Mouse (Mus musculus) heart, embryonic 13.5 days (tissue): ENCODE measurements around the gene Thap4. TPM values are rescaled to one million over a fixed set of nuclear protein-coding genes. Genes with fewer than 3 reads are reported as not detected.
"Not testable (repeated sequence)": the region's sequence is repeated elsewhere in the genome, so short reads cannot be mapped to it uniquely, and the experiment has no call there.

Experiments used
- ATAC-seq: fragments of 200-750 bp; cut with Nextera tagmentation; 2 replicates; pipeline ENCODE4 v1.8.0; 2017; ENCODE audit warnings: moderate TSS enrichment; ENCODE audit not compliant: insufficient number of reproducible peaks, low FRiP score, low TSS enrichment; ENCODE audit errors: extremely low read depth
- H3K27ac ChIP-seq: fragments of 300-500 bp; sonication (generic); replicated peaks from 2 replicates; pipeline ENCODE4 v1.5.1; 2015; ENCODE audit warnings: moderate library complexity, mild to moderate bottlenecking, inconsistent platforms
- H3K27me3 ChIP-seq: fragments of 300-500 bp; sonication (generic); replicated peaks from 2 replicates; pipeline ENCODE4 v1.6.1; 2015; ENCODE audit warnings: mild to moderate bottlenecking, inconsistent platforms
- H3K36me3 ChIP-seq: fragments of 300-500 bp; sonication (generic); 2 replicates; pipeline ENCODE4 v1.6.1; 2015; ENCODE audit warnings: mild to moderate bottlenecking, inconsistent platforms
- H3K4me1 ChIP-seq: fragments of 300-500 bp; sonication (generic); 2 replicates; pipeline ENCODE4 v1.6.1; 2015; ENCODE audit warnings: inconsistent platforms
- H3K4me2 ChIP-seq: fragments of 300-500 bp; sonication (generic); 2 replicates; pipeline ENCODE4 v1.6.1; 2015; ENCODE audit warnings: inconsistent platforms, mild to moderate bottlenecking, moderate library complexity
- H3K4me3 ChIP-seq: fragments of 300-500 bp; sonication (generic); 2 replicates; pipeline ENCODE4 v1.5.1; 2015; ENCODE audit warnings: moderate library complexity, mild to moderate bottlenecking, inconsistent platforms
- H3K9ac ChIP-seq: fragments of 300-500 bp; sonication (generic); 2 replicates; pipeline ENCODE4 v1.6.1; 2015; ENCODE audit warnings: inconsistent platforms, mild to moderate bottlenecking, moderate library complexity
- H3K9me3 ChIP-seq: fragments of 300-500 bp; sonication (generic); 2 replicates; pipeline ENCODE4 v1.6.1; 2016; ENCODE audit warnings: inconsistent platforms
- WGBS: fragments of 180-500 bp; shearing (Covaris S2); methylation state at CpG from one replicate; pipeline ENCODE4 v1.1.7; 2015; ENCODE audit warnings: mixed read lengths; 5-methylcytosine and 5-hydroxymethylcytosine counted together
- polyA plus RNA-seq: library from polyadenylated mRNA; unstranded; fragments of >200 nt; fragmentation: Nextera tagmentation; extraction: Ambion mirVana; gene quantifications from 2 replicates; pipeline ENCODE4 v1.2.1, GENCODE M21; 2015

Thap4 gene
- polyA plus RNA-seq, 1 experiment from 2014 or later, result 50.8 TPM

GRCm38 (mm10) chr1:93767600-93767999, 12.9 kb upstream of the Thap4 start:
- 92% methylated on average over 6 of the region's 6 CpGs for WGBS
- Histone ChIP-seq H3K36me3 (peaks cover 36% of the 10 kb centered on the region), H3K27me3 (no peaks in the 10 kb centered on the region), H3K4me1 (no peaks in the 10 kb centered on the region), H3K9ac (no peak overlapping the region), H3K4me3 (no peak overlapping the region), H3K4me2 (no peak overlapping the region), H3K9me3 (no peaks in the 10 kb centered on the region), H3K27ac (no peak overlapping the region)
- ATAC-seq, result no peak

- WGBS, result 88% methylated on average over 9 of the region's 9 CpGs
- Histone ChIP-seq H3K4me3 (no peak overlapping the region), H3K9me3 (no peaks in the 10 kb centered on the region), H3K9ac (no peak overlapping the region), H3K4me1 (no peaks in the 10 kb centered on the region), H3K27ac (no peak overlapping the region), H3K4me2 (no peak overlapping the region), H3K27me3 (no peaks in the 10 kb centered on the region), H3K36me3 (peaks cover 30% of the 10 kb centered on the region)
- no peak for ATAC-seq
These were observed 10.4 kb upstream of the Thap4 start for GRCm38 (mm10) chr1:93764871-93765591.

DNA sequence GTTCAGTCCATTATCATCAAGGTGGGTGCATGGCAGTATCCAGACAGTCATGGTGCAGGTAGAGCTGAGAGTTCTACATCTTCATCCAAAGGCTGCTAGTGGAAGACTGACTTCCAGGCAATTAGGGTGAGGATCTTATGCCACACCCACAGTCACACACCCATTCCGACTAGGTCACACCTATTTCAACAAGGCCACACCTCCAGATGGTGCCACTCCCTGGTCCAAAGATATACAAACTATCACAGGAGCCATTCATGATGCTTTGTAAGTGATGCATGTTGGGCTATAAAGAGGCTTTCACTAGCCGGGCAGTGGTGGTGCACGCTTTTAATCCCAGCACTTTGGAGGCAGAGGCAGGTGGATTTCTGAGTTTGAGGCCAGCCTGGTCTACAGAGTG, 8.9 kb upstream of the Thap4 start:
- not testable (repeated sequence) for H3K9me3 ChIP-seq, ATAC-seq, H3K4me2 ChIP-seq, H3K4me1 ChIP-seq, H3K9ac ChIP-seq, H3K27me3 ChIP-seq, H3K4me3 ChIP-seq, H3K27ac ChIP-seq
- 83% methylated on average over 3 of the region's 3 CpGs for WGBS
- H3K36me3 ChIP-seq, result peaks cover 15% of the 10 kb centered on the region

DNA sequence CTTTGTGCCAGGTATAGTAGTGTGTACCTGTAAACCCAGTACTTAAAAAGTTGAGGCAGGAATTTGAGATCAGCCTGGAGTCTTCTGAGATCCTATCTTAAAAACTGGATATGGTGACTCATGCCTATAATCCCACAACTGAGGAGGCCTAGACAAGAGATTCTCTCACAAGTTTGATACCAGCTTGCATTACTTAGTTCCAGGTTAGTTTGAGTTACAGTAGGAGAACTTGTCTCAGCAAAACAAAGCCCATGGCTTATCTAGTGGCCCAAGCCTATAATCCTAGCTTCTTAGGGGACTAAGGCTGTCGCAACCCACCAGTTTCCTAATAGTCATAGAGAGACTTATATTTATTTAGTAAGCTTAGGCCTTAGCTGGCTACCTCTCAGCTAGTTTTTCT, 5.4 kb upstream of the Thap4 start:
- 94% methylated on average over 1 of the region's 1 CpGs for WGBS
- H3K9me3 ChIP-seq, result no peaks in the 10 kb centered on the region
- H3K9ac ChIP-seq, result no peak overlapping the region
- no peak overlapping the region for H3K4me3 ChIP-seq
- no peak for ATAC-seq
- peaks cover 10% of the 10 kb centered on the region for H3K36me3 ChIP-seq
- no peak overlapping the region for H3K27ac ChIP-seq
- H3K27me3 ChIP-seq, result no peaks in the 10 kb centered on the region
- no peak overlapping the region for H3K4me2 ChIP-seq
- H3K4me1 ChIP-seq, result peaks cover 25% of the 10 kb centered on the region

DNA sequence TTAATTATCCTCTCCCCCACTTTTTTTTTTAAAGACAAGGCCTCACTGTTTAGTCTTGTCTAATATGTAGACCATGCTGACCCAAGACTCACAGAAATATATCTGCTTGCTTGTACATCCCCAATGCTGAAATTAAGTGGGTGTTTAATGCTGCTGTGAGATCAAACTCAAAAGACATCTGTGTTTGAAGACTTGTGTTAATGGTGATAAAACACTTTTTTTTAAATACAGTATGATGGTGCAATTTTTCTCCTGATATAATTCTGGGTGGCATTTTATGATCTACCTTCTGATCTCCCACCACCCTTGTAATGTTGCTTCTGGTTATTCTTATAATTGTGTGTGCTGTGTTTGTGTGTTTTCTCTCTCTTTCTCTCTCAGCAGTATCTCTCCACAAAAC, 1.5 kb upstream of the Thap4 start:
- Histone ChIP-seq H3K9ac (peak overlapping the region; percentile 97; the same call in 1 of the 2 replicates), H3K27ac (no peak overlapping the region), H3K4me3 (no peak overlapping the region), H3K36me3 (peaks cover 4% of the 10 kb centered on the region), H3K4me1 (peaks cover 35% of the 10 kb centered on the region), H3K4me2 (peak overlapping the region; percentile 81), H3K27me3 (no peaks in the 10 kb centered on the region), H3K9me3 (no peaks in the 10 kb centered on the region)
- ATAC-seq, result no peak

DNA sequence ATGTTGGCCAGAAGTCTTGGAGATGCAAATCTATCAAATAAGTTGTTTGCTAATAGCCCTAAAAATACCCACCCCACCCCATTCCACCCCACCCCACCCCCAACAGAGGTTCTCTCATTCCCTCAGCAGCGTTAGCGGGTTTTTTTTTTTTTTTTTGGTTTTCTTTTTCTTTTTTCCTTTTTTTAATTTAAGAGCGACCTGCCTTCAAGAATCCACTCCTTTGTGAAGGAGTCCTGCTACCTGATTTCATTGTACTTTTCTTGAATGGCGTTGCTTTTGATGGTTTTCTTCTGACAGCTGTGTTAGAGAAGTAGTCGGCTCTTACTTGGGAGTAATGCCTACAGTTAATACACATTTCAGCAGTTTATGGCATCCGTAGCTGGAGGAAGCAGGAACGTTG, 954 bp upstream of the Thap4 start:
- no peak for ATAC-seq
- Histone ChIP-seq H3K4me3 (peak overlapping the region; percentile 91), H3K9ac (peak overlapping the region; percentile 97), H3K4me2 (peak overlapping the region; percentile 81), H3K9me3 (no peaks in the 10 kb centered on the region), H3K36me3 (peaks cover 1% of the 10 kb centered on the region), H3K27me3 (no peaks in the 10 kb centered on the region), H3K4me1 (peaks cover 35% of the 10 kb centered on the region), H3K27ac (no peak overlapping the region)
- WGBS, result 27% methylated on average over 7 of the region's 7 CpGs

GRCm38 (mm10) chr1:93755291-93755610, 587 bp upstream of the Thap4 start:
- Histone ChIP-seq H3K4me3 (peak overlapping the region; percentile 91), H3K27me3 (no peaks in the 10 kb centered on the region), H3K4me2 (peak overlapping the region; percentile 81), H3K4me1 (peaks cover 35% of the 10 kb centered on the region), H3K36me3 (peaks cover 4% of the 10 kb centered on the region), H3K27ac (peak overlapping the region; percentile 90), H3K9me3 (no peaks in the 10 kb centered on the region), H3K9ac (peak overlapping the region; percentile 97)
- under 1% methylated on average over 13 of the region's 13 CpGs for WGBS
- no peak for ATAC-seq

DNA sequence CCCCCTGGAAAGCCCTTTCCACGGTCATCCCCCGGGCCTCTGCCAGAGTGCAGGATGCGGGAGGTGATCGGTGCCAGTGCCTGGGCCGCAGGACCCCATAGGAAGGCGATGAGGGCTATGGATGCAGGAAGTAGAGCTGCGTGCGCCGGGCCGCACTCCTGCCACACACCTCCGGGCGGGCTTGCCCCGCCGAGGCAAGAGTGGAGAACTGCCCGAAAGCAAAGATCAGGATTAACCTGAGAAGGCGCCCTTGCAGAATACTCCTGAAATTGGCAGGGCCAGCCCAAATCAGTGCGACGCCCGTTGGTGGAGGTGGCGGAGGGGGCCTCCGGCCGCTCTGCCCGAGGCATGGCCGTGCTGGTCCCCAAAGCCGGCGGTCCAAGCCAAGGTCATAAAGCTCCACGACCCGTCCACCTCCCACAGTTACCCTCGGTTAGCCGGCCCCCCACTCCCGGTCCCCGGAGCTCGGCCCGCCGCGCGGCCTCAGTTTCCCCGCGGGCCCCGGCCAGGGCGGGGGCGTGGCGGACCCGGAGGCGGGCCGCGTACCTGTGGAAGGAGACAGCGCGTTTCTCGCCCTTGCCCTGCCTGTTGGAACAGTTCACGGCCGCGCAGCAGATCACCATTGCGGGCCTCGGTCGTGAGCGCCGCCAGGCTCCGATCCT, 622 bp downstream of the Thap4 start:
- H3K27ac ChIP-seq, result peak overlapping the region; percentile 90
- no peak for ATAC-seq
- H3K9ac ChIP-seq, result peak overlapping the region; percentile 97
- H3K4me1 ChIP-seq, result peaks cover 35% of the 10 kb centered on the region
- H3K36me3 ChIP-seq, result peaks cover 17% of the 10 kb centered on the region
- H3K27me3 ChIP-seq, result no peaks in the 10 kb centered on the region
- WGBS, result under 1% methylated on average over 59 of the region's 59 CpGs
- peak overlapping the region; percentile 81 for H3K4me2 ChIP-seq
- H3K9me3 ChIP-seq, result no peaks in the 10 kb centered on the region
- H3K4me3 ChIP-seq, result peak overlapping the region; percentile 91

- ATAC-seq, result no peak
- 81% methylated on average over 6 of the region's 6 CpGs for WGBS
- Histone ChIP-seq H3K27me3 (no peaks in the 10 kb centered on the region), H3K9me3 (no peaks in the 10 kb centered on the region), H3K9ac (no peak within 1 kb of the TSS), H3K4me2 (no peak within 1 kb of the TSS), H3K4me1 (peaks cover 25% of the 10 kb centered on the region), H3K36me3 (peaks cover 33% of the 10 kb centered on the region), H3K4me3 (no peak within 1 kb of the TSS), H3K27ac (no peak within 1 kb of the TSS)
These were observed 3.4 kb downstream of the Thap4 start, which contains the start of gene Atg4b for GRCm38 (mm10) chr1:93751290-93751689. Gene Atg4b, plus strand, starts transcription at chr1:93751500.

- no peak overlapping the region for H3K4me2 ChIP-seq
- 97% methylated on average over 1 of the region's 1 CpGs for WGBS
- peaks cover 44% of the 10 kb centered on the region for H3K36me3 ChIP-seq
- no peak overlapping the region for H3K27ac ChIP-seq
- H3K4me3 ChIP-seq, result no peak overlapping the region
- no peaks in the 10 kb centered on the region for H3K27me3 ChIP-seq
- H3K9me3 ChIP-seq, result no peaks in the 10 kb centered on the region
- peaks cover 22% of the 10 kb centered on the region for H3K4me1 ChIP-seq
- ATAC-seq, result no peak
- H3K9ac ChIP-seq, result no peak overlapping the region
These were observed 6.1 kb downstream of the Thap4 start for GRCm38 (mm10) chr1:93748539-93748938.

DNA sequence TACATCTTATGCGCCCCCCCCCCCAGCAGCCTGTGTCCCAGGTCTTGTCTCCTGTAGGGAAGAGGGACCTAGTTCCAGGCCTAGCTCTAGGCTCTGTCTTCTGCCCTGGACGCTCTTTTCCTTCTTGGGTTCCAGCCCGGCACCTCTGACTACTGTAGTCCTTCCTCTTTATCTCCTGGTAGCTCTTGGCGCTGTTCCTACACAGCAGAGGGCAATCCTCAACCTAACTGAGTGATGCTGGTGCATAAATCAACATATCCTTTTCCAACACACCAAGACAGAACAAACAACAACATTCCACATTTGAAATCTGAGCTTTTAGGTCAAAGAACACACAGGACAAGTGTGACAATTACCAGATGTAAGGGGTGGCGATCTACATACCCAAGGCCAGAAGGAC, 8.5 kb downstream of the Thap4 start:
- 0 out of 2 replicates have a peak overlapping the region, but pooled peaks have one; percentile 8 for H3K27ac ChIP-seq
- H3K27me3 ChIP-seq, result no peaks in the 10 kb centered on the region
- 67% methylated on average over 5 of the region's 5 CpGs for WGBS
- no peak for ATAC-seq
- no peak overlapping the region for H3K4me3 ChIP-seq
- peaks cover 30% of the 10 kb centered on the region for H3K4me1 ChIP-seq
- H3K9me3 ChIP-seq, result no peaks in the 10 kb centered on the region
- H3K9ac ChIP-seq, result 0 out of 2 replicates have a peak overlapping the region, but pooled peaks have one; percentile 4
- H3K36me3 ChIP-seq, result peaks cover 49% of the 10 kb centered on the region
- no peak overlapping the region for H3K4me2 ChIP-seq

GRCm38 (mm10) chr1:93742910-93743309, 11.8 kb downstream of the Thap4 start:
- no peaks in the 10 kb centered on the region for H3K9me3 ChIP-seq
- peaks cover 21% of the 10 kb centered on the region; the same call in 1 of the 2 replicates for H3K36me3 ChIP-seq
- no peak for ATAC-seq
- no peak overlapping the region for H3K4me2 ChIP-seq
- peaks cover 39% of the 10 kb centered on the region for H3K4me1 ChIP-seq
- H3K27me3 ChIP-seq, result no peaks in the 10 kb centered on the region
- no peak overlapping the region for H3K27ac ChIP-seq
- no peak overlapping the region for H3K4me3 ChIP-seq
- H3K9ac ChIP-seq, result no peak overlapping the region
